Mouse (Mus musculus) myocyte (in vitro differentiated cells): ENCODE measurements around the gene Mus81.

ENCODE experiments used
- E2F4 ChIP-seq: IDR thresholded peaks from one replicate; pipeline ENCODE4 v1.6.1; 2011; ENCODE audit warnings: mild to moderate bottlenecking, control low read depth, moderate library complexity; ENCODE audit not compliant: insufficient read depth
- MAX ChIP-seq: IDR thresholded peaks from one replicate; pipeline ENCODE4 v1.6.1; 2011; ENCODE audit warnings: low read depth, mild to moderate bottlenecking, control low read depth
- MYOD1 ChIP-seq, 3 experiments: IDR thresholded peaks; one replicate each; pipeline ENCODE4 v1.6.1; 2011; ENCODE audit warnings: control low read depth in 2 of 3, low read depth in 2 of 3, mild to moderate bottlenecking in 2 of 3, moderate library complexity in 1 of 3; ENCODE audit not compliant: insufficient read length in 2 of 3, control insufficient read depth in 1 of 3
- MYOG ChIP-seq, 3 experiments: IDR thresholded peaks; one replicate each; pipeline ENCODE4 v1.6.1; 2011; ENCODE audit warnings: control low read depth in 2 of 3, low read depth in 2 of 3, mild to moderate bottlenecking in 2 of 3; ENCODE audit not compliant: insufficient read length in 2 of 3, control insufficient read depth in 1 of 3, insufficient read depth in 1 of 3
- POLR2A ChIP-seq: IDR thresholded peaks from one replicate; pipeline ENCODE4 v1.6.1; 2011; ENCODE audit warnings: low read depth, mild to moderate bottlenecking, control low read depth, moderate library complexity; ENCODE audit not compliant: insufficient read length
- TCF12 ChIP-seq: IDR thresholded peaks from one replicate; pipeline ENCODE4 v1.6.1; 2011; ENCODE audit warnings: mild to moderate bottlenecking, control low read depth; ENCODE audit not compliant: poor library complexity, insufficient read depth, severe bottlenecking
- USF1 ChIP-seq: IDR thresholded peaks from one replicate; pipeline ENCODE4 v1.6.1; 2011; ENCODE audit warnings: low read depth, mild to moderate bottlenecking, control low read depth, moderate library complexity

DNA sequence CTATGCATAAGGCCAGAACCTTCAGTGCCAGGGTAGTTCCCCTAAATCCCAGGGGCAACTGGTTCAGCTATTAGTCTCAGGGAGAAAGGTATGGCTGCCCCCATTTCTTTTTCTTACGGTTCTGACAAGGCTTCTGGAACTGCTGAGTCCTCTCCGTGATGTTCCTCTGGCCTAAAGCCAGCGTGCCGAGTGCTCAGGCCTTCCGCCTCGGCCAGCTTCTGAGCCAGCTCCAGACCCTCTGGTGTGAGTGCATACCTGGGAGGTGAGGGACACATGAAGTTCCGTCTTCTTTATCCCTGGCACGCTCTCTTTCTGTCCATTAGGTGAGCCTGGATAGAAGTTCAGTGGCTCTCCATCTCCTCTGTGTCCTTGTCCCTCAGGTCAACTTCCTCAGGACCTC lies 2.8 kb downstream of the Mus81 start:
- TF ChIP-seq POLR2A, result no peak
- no peak for TF ChIP-seq TCF12
- no peak for TF ChIP-seq MYOG (IDR thresholded peaks at IDR 0.05; ENCODE audit: control insufficient read depth in 1 of 3, insufficient read depth in 1 of 3, insufficient read length in 2 of 3, low read depth in 2 of 3)
- no peak for TF ChIP-seq MYOD1 (IDR thresholded peaks at IDR 0.05; ENCODE audit: control insufficient read depth in 1 of 3, insufficient read length in 2 of 3, low read depth in 2 of 3)
- TF ChIP-seq MAX, result no peak
- TF ChIP-seq USF1, result no peak
- TF ChIP-seq E2F4, result no peak
